Mouse (Mus musculus) layer of hippocampus, adult 2 months (tissue): Measurements from ENCODE around the gene Utp15. TPM values are rescaled to one million over a fixed set of nuclear protein-coding genes. Genes with fewer than 3 reads are reported as not detected.

Source experiments
- DNase-seq, 2 experiments: peaks; one replicate each; pipeline ENCODE4 v3.0.0; 2022; ENCODE audit warnings: low spot score in 2 of 2
- H3K27ac ChIP-seq: fragments of 200-600 bp; 2 replicates; pipeline ENCODE4 v1.8.1; 2022
- H3K4me3 ChIP-seq: fragments of 200-600 bp; 2 replicates; pipeline ENCODE4 v1.8.1; 2022; ENCODE audit warnings: mild to moderate bottlenecking
- CTCF ChIP-seq: fragments of 200-600 bp; conservative IDR thresholded peaks from 2 replicates; pipeline ENCODE4 v1.8.1; 2022; ENCODE audit warnings: antibody characterized with exemption, mild to moderate bottlenecking, moderate library complexity
- total RNA-seq, 2 experiments: library from RNA; stranded (reverse); gene quantifications; 2 replicates each; pipeline ENCODE4 v1.2.3; 2021

Utp15 gene
- total RNA-seq, 2 experiments from 2014 or later: 21.5 to 22.5 TPM

- peak; percentile 97 for TF ChIP-seq CTCF
- Histone ChIP-seq H3K27ac (no peak overlapping the region), H3K4me3 (no peak overlapping the region)
- DNase-seq: peak; percentile 74 to 88
These were observed 22.7 kb downstream of the Utp15 start for GRCm38 (mm10) chr13:98239978-98240641.

- Histone ChIP-seq H3K4me3 (no peak overlapping the region), H3K27ac (0 out of 2 replicates have a peak overlapping the region, but pooled peaks have one; percentile 18)
- DNase-seq: peak in 1 of 2 experiments; percentile 30
- no peak for TF ChIP-seq CTCF
These were observed 27.4 kb downstream of the Utp15 start for GRCm38 (mm10) chr13:98235451-98235850.

GRCm38 (mm10) chr13:98230511-98230910 lies 32.3 kb downstream of the Utp15 start:
- no peak overlapping the region for H3K4me3 ChIP-seq
- DNase-seq: no peak
- no peak for TF ChIP-seq CTCF
- no peak overlapping the region for H3K27ac ChIP-seq

DNA sequence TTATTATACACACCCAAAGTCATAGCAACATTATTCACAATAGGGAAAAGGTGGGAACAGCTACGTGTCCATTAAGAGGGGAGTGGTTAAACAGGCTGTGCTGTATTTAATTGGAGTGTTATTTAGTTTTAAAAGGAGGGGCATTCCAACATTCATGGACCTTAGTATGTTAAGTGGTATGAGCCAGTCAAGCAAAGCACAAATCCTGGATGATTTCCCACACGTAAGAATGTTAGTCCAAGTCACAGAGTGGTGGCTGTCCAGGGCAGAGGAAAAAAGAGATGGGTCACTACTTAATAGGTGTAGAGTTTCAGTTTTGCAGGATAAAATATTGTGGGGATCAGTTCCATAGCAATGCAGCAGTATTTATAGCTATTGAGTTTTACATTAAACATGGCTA lies 36.6 kb downstream of the Utp15 start:
- no peak for TF ChIP-seq CTCF
- H3K27ac ChIP-seq: no peak overlapping the region
- DNase-seq: no peak
- no peak overlapping the region for H3K4me3 ChIP-seq

GRCm38 (mm10) chr13:98222848-98223247 lies 40.0 kb downstream of the Utp15 start:
- no peak for DNase-seq
- TF ChIP-seq CTCF: peak; percentile 81

GRCm38 (mm10) chr13:98210137-98210536 lies 52.7 kb downstream of the Utp15 start:
- Histone ChIP-seq H3K4me3 (no peak overlapping the region), H3K27ac (no peak overlapping the region)
- DNase-seq: no peak
- 0 out of 2 replicates have a peak, but pooled peaks have one; percentile 15 for TF ChIP-seq CTCF

More at GRCm38 (mm10) chr13:98222848-98223247, 40.0 kb downstream of the Utp15 start:
- Histone ChIP-seq H3K4me3 (peak overlapping the region; percentile 17; the same call in 1 of the 2 replicates), H3K27ac (no peak overlapping the region)

- H3K27ac ChIP-seq: no peak overlapping the region
- peak; percentile 24 to 61 for DNase-seq
- no peak overlapping the region for H3K4me3 ChIP-seq
- peak; percentile 85 for TF ChIP-seq CTCF
These were observed 54.0 kb downstream of the Utp15 start for GRCm38 (mm10) chr13:98208842-98209241.

GRCm38 (mm10) chr13:98206546-98206870 lies 56.3 kb downstream of the Utp15 start:
- no peak for DNase-seq
- Histone ChIP-seq H3K27ac (peak overlapping the region; percentile 95), H3K4me3 (peak overlapping the region; percentile 89)
- TF ChIP-seq CTCF: no peak

- peak; percentile 71 for TF ChIP-seq CTCF
- peak; percentile 40 to 60 for DNase-seq
- peak within 1 kb of the TSS; percentile 95 for H3K27ac ChIP-seq
- peak within 1 kb of the TSS; percentile 89 for H3K4me3 ChIP-seq
These were observed 56.9 kb downstream of the Utp15 start, which contains the start of gene Arhgef28 for GRCm38 (mm10) chr13:98205771-98206545. Gene Arhgef28 (minus strand): TSS chr13:98206439.

GRCm38 (mm10) chr13:98205111-98205510 lies 57.7 kb downstream of the Utp15 start:
- peak overlapping the region; percentile 95 for H3K27ac ChIP-seq
- H3K4me3 ChIP-seq: peak overlapping the region; percentile 89

GRCm38 (mm10) chr13:98204371-98204770 lies 58.5 kb downstream of the Utp15 start:
- no peak for DNase-seq
- H3K27ac ChIP-seq: no peak overlapping the region; the same call in 1 of the 2 replicates
- no peak for TF ChIP-seq CTCF
- no peak overlapping the region; the same call in 1 of the 2 replicates for H3K4me3 ChIP-seq

More at GRCm38 (mm10) chr13:98205111-98205510, 57.7 kb downstream of the Utp15 start:
- TF ChIP-seq CTCF: no peak
- DNase-seq: no peak

- Histone ChIP-seq H3K4me3 (no peak overlapping the region), H3K27ac (no peak overlapping the region)
- no peak for TF ChIP-seq CTCF
- DNase-seq: no peak
These were observed 61.4 kb downstream of the Utp15 start for GRCm38 (mm10) chr13:98201436-98201835.

Other genes starting within 250 kb of the Utp15 start
- 100 to 1,000 TPM; 103 to 110 TPM for gene Arhgef28, start 56.6 kb downstream of the Utp15 start, total RNA-seq
- 10 to 100 TPM; 50.0 to 50.4 TPM for gene Ankra2, start within 50 bp of the Utp15 start, total RNA-seq
- gene Gm21976, start 16.8 kb upstream of the Utp15 start, total RNA-seq: not detected
- gene Btf3, start 54.0 kb upstream of the Utp15 start, total RNA-seq: 100 to 1,000 TPM; 198 TPM
- 1 to 10 TPM in 1 of 2 experiments, under 1 TPM in 1; 0.69 to 1.2 TPM for gene Foxd1, start 91.2 kb upstream of the Utp15 start, total RNA-seq
- gene Gm10320, start 229.0 kb upstream of the Utp15 start, total RNA-seq: not detected